Mouse (Mus musculus) embryonic facial prominence, embryonic 11.5 days (tissue): Measurements from ENCODE around the gene Lima1. TPM values are rescaled to one million over a fixed set of nuclear protein-coding genes. Genes with fewer than 3 reads are reported as not detected.
"Not testable (repeated sequence)": the region's sequence is repeated elsewhere in the genome, so short reads cannot be mapped to it uniquely, and the experiment has no call there.

Experiments used
- ATAC-seq: fragments of 200-750 bp; cut with Nextera tagmentation; replicated peaks from 2 replicates; pipeline ENCODE4 v1.8.0; 2017; ENCODE audit warnings: low read depth; ENCODE audit not compliant: insufficient number of reproducible peaks, low FRiP score, low TSS enrichment
- DNase-seq: peaks from one replicate; pipeline ENCODE4 v3.0.0-alpha.2; 2015; ENCODE audit warnings: low spot score
- H3K27ac ChIP-seq: fragments of 300-500 bp; sonication (generic); replicated peaks from 2 replicates; pipeline ENCODE4 v1.5.1; 2014; ENCODE audit warnings: mild to moderate bottlenecking, low read depth, low read length, control low read depth
- H3K27me3 ChIP-seq: fragments of 300-500 bp; sonication (generic); 2 replicates; pipeline ENCODE4 v1.6.1; 2014; ENCODE audit warnings: mild to moderate bottlenecking, low read length, moderate library complexity, mixed read lengths; ENCODE audit not compliant: control insufficient read depth, insufficient read depth
- H3K36me3 ChIP-seq: fragments of 300-500 bp; sonication (generic); replicated peaks from 2 replicates; pipeline ENCODE4 v1.6.1; 2014; ENCODE audit warnings: low read depth, mild to moderate bottlenecking, low read length, moderate library complexity, mixed read lengths; ENCODE audit not compliant: control insufficient read depth, insufficient read depth
- H3K4me1 ChIP-seq: fragments of 300-500 bp; sonication (generic); 2 replicates; pipeline ENCODE4 v1.6.1; 2014; ENCODE audit warnings: low read length, mixed read lengths; ENCODE audit not compliant: control insufficient read depth, insufficient read depth
- H3K4me2 ChIP-seq: fragments of 300-500 bp; sonication (generic); 2 replicates; pipeline ENCODE4 v1.6.1; 2014; ENCODE audit warnings: low read depth, mild to moderate bottlenecking, control low read depth, low read length, moderate library complexity
- H3K4me3 ChIP-seq: fragments of 300-500 bp; sonication (generic); 2 replicates; pipeline ENCODE4 v1.5.1; 2014; ENCODE audit warnings: low read depth, low read length, control low read depth
- H3K9ac ChIP-seq: fragments of 300-500 bp; sonication (generic); replicated peaks from 2 replicates; pipeline ENCODE4 v1.6.1; 2014; ENCODE audit warnings: mild to moderate bottlenecking, control low read depth, low read length
- H3K9me3 ChIP-seq: fragments of 300-500 bp; sonication (generic); replicated peaks from 2 replicates; pipeline ENCODE4 v1.6.1; 2016; ENCODE audit warnings: mild to moderate bottlenecking, low read length, inconsistent platforms, mixed read lengths; ENCODE audit not compliant: control insufficient read depth
- WGBS: fragments of 180-500 bp; shearing (Covaris S2); extraction: QIAGEN DNeasy Blood & Tissue Kit; methylation state at CpG from one replicate; pipeline ENCODE4 v1.1.7; 2014; 5-methylcytosine and 5-hydroxymethylcytosine counted together
- polyA plus RNA-seq: library from polyadenylated mRNA; unstranded; fragments of >200 nt; fragmentation: Nextera tagmentation; extraction: Ambion mirVana; gene quantifications from 2 replicates; pipeline ENCODE4 v1.2.1, GENCODE M21; 2014

Gene Lima1
- polyA plus RNA-seq, 1 experiment from 2014 or later, result 80.8 TPM

DNA sequence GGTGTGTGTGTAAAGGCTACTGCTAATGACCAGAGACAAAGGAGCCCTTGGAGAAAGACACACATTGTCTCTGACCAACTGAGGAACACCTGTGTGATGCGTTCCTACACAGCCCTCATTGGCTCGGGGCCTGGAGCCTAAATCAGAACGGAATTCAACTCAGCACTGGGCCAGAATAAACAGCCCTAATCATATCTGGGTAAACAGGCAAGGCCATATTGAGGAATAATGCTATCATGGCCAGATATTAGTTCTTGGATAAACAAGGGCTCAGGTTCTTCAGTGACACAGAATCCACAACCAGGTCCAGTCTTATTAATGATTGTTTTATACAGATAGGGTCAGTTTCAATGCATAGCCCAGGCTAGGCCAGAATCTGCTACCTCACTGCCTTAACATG is 84.3 kb downstream of the Lima1 start:
- WGBS, result 87% methylated on average over 3 of the region's 3 CpGs
- H3K36me3 ChIP-seq, result peaks cover 10% of the 10 kb centered on the region
- H3K4me1 ChIP-seq, result no peaks in the 10 kb centered on the region
- H3K27ac ChIP-seq, result no peak overlapping the region
- H3K4me3 ChIP-seq, result no peak overlapping the region
- ATAC-seq (no peak), DNase-seq (no peak)
- no peak overlapping the region for H3K4me2 ChIP-seq
- no peaks in the 10 kb centered on the region for H3K9me3 ChIP-seq
- H3K27me3 ChIP-seq, result no peaks in the 10 kb centered on the region
- H3K9ac ChIP-seq, result no peak overlapping the region

GRCm38 (mm10) chr15:99790464-99790863 is 84.8 kb downstream of the Lima1 start:
- 90% methylated on average over 6 of the region's 6 CpGs for WGBS
- Histone ChIP-seq H3K36me3 (peaks cover 10% of the 10 kb centered on the region), H3K27ac (no peak overlapping the region), H3K4me3 (no peak overlapping the region), H3K27me3 (no peaks in the 10 kb centered on the region), H3K9ac (no peak overlapping the region), H3K9me3 (no peaks in the 10 kb centered on the region), H3K4me2 (no peak overlapping the region), H3K4me1 (no peaks in the 10 kb centered on the region)
- ATAC-seq (no peak), DNase-seq (no peak)

- Histone ChIP-seq H3K9ac (no peak overlapping the region), H3K9me3 (no peaks in the 10 kb centered on the region), H3K27me3 (no peaks in the 10 kb centered on the region), H3K4me1 (no peaks in the 10 kb centered on the region), H3K36me3 (peaks cover 5% of the 10 kb centered on the region), H3K4me3 (no peak overlapping the region), H3K4me2 (no peak overlapping the region), H3K27ac (no peak overlapping the region)
- WGBS, result 86% methylated on average over 9 of the region's 9 CpGs
- DNase-seq (no peak), ATAC-seq (no peak)
These were observed 87.6 kb downstream of the Lima1 start for GRCm38 (mm10) chr15:99787625-99788120.

DNA sequence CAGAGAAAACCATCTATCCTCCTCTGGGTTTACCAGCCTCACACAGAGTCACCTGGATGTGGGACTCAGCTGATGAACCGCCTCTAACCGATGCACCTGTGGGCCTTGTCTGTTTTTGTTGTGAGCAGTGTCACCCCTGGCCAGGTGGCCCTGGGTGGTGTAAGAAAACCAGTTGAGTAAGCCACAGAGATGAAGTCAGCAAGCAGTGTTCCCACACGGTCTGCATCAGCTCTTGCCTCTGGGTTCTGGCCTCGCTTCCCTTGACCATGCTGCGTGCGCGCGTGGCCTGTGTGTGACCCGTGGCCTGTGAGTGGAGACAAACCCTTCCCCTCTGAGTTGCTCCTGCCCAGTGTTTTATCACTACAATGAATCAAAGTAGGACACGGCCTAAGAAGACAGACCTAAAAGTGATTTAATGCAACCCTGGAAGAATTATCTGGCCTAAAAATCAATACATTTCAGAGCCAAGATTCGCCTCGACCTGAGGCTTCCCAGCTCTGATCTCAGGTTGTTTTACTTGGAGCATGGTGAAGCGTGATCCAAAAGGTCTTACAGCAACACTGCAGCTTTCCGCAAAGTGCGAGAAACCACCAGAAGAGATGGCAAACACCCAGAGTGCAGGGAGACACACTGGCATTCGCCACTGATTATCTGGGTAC is 96.5 kb downstream of the Lima1 start:
- peaks cover 5% of the 10 kb centered on the region for H3K36me3 ChIP-seq
- H3K9me3 ChIP-seq, result no peaks in the 10 kb centered on the region
- ATAC-seq, result no peak
- H3K4me3 ChIP-seq, result no peak overlapping the region
- no peak overlapping the region for H3K9ac ChIP-seq
- WGBS, result 95% methylated on average over 16 of the region's 16 CpGs
- no peaks in the 10 kb centered on the region for H3K4me1 ChIP-seq
- no peaks in the 10 kb centered on the region for H3K27me3 ChIP-seq
- H3K4me2 ChIP-seq, result no peak overlapping the region
- H3K27ac ChIP-seq, result no peak overlapping the region
- DNase-seq, result no peak

- no peaks in the 10 kb centered on the region for H3K27me3 ChIP-seq
- H3K9me3 ChIP-seq, result no peaks in the 10 kb centered on the region
- ATAC-seq, result no peak
- H3K27ac ChIP-seq, result no peak overlapping the region
- H3K36me3 ChIP-seq, result peaks cover 5% of the 10 kb centered on the region
- DNase-seq, result peak; percentile 81
- WGBS, result 26% methylated on average over 7 of the region's 7 CpGs
- H3K4me3 ChIP-seq, result no peak overlapping the region
- no peak overlapping the region for H3K9ac ChIP-seq
- H3K4me2 ChIP-seq, result no peak overlapping the region
- no peaks in the 10 kb centered on the region for H3K4me1 ChIP-seq
These were observed 97.1 kb downstream of the Lima1 start for GRCm38 (mm10) chr15:99778148-99778547.

GRCm38 (mm10) chr15:99772925-99773324 is 102.3 kb downstream of the Lima1 start:
- Histone ChIP-seq H3K36me3 (no peaks in the 10 kb centered on the region), H3K9me3 (no peaks in the 10 kb centered on the region), H3K27me3 (no peaks in the 10 kb centered on the region), H3K4me3 (no peak overlapping the region; the same call in 1 of the 2 replicates), H3K9ac (no peak overlapping the region), H3K4me2 (no peak overlapping the region; the same call in 1 of the 2 replicates), H3K27ac (no peak overlapping the region), H3K4me1 (no peaks in the 10 kb centered on the region)
- ATAC-seq (no peak), DNase-seq (no peak)
- WGBS, result 34% methylated on average over 3 of the region's 3 CpGs

DNA sequence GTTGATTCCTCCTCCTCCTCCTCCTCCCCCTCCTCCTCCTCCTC is 102.6 kb downstream of the Lima1 start, which contains the start of gene Cers5:
Gene Cers5 (minus strand): TSS at position 5 of the 44 bp plus-strand sequence.
- not testable (repeated sequence) for H3K36me3 ChIP-seq, H3K9me3 ChIP-seq, H3K4me1 ChIP-seq, DNase-seq, H3K27me3 ChIP-seq, ATAC-seq
- H3K9ac ChIP-seq, result peak within 1 kb of the TSS; percentile 91
- peak within 1 kb of the TSS; percentile 80 for H3K4me3 ChIP-seq
- H3K27ac ChIP-seq, result peak within 1 kb of the TSS; percentile 92
- peak within 1 kb of the TSS; percentile 72 for H3K4me2 ChIP-seq

DNA sequence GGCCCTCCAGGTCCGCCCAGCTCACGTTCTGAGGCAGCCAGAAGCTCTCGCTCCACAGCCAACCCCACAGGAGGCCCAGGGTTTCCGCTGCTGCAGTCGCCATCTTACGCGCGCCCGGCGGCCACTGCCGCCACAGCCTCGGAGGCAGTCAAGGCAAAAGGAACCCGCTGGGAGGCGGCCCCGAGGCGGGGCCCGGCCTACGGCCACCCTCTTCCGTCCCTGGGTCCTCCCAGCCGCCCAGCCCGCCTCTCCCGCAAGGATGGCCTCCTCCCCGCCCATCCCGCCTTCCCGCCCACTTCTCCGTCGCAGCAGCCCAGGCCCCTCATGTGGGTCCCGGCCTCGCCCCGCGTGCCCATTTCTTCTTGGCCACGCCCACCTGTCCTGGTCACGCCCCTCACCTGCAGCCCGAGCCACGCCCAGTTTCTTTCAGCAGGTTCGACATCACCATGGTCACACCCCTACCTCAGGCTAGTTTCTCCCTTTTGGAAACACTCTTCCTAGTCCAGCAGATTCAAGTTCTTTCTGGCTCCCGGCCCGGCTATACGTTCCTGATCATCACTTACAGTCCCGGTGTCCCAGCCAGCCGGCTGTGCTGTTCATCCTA is 102.9 kb downstream of the Lima1 start:
- Histone ChIP-seq H3K9me3 (no peaks in the 10 kb centered on the region), H3K9ac (peak overlapping the region; percentile 91), H3K4me3 (peak overlapping the region; percentile 80), H3K27ac (peak overlapping the region; percentile 92), H3K4me1 (no peaks in the 10 kb centered on the region), H3K27me3 (no peaks in the 10 kb centered on the region), H3K36me3 (no peaks in the 10 kb centered on the region), H3K4me2 (peak overlapping the region; percentile 72)
- under 1% methylated on average over 39 of the region's 41 CpGs for WGBS
- ATAC-seq (peak; percentile 92), DNase-seq (peak; percentile 89)
